Mouse (Mus musculus) kidney, postnatal 0 days (tissue): Measurements from ENCODE around the gene Tmem267. TPM values are rescaled to one million over a fixed set of nuclear protein-coding genes. Genes with fewer than 3 reads are reported as not detected.
"Not testable (repeated sequence)": the region's sequence is repeated elsewhere in the genome, so short reads cannot be mapped to it uniquely, and the experiment has no call there.

Experiments
- ATAC-seq: fragments of 200-750 bp; cut with Nextera tagmentation; replicated peaks from 2 replicates; pipeline ENCODE4 v1.8.0; 2017; ENCODE audit warnings: low read depth, moderate number of reproducible peaks, moderate TSS enrichment, moderate library complexity; ENCODE audit not compliant: low FRiP score
- DNase-seq: peaks from one replicate; pipeline ENCODE4 v3.0.0-alpha.2; 2016; ENCODE audit warnings: low spot score
- H3K27ac ChIP-seq: fragments of 300-500 bp; sonication (generic); 2 replicates; pipeline ENCODE4 v1.5.1; 2014; ENCODE audit warnings: mild to moderate bottlenecking
- H3K27me3 ChIP-seq: fragments of 300-500 bp; sonication (generic); 2 replicates; pipeline ENCODE4 v1.6.1; 2014; ENCODE audit warnings: low read length, mixed read lengths; ENCODE audit not compliant: insufficient read depth
- H3K36me3 ChIP-seq: fragments of 300-500 bp; sonication (generic); 2 replicates; pipeline ENCODE4 v1.6.1; 2014; ENCODE audit warnings: low read length, mixed read lengths; ENCODE audit not compliant: insufficient read depth
- H3K4me1 ChIP-seq: fragments of 300-500 bp; sonication (generic); replicated peaks from 2 replicates; pipeline ENCODE4 v1.6.1; 2014; ENCODE audit warnings: antibody characterized with exemption, low read length, mixed read lengths; ENCODE audit not compliant: insufficient read depth
- H3K4me2 ChIP-seq: fragments of 300-500 bp; sonication (generic); 2 replicates; pipeline ENCODE4 v1.6.1; 2014; ENCODE audit warnings: mild to moderate bottlenecking, low read length, moderate library complexity, mixed read lengths
- H3K4me3 ChIP-seq: fragments of 300-500 bp; sonication (generic); replicated peaks from 2 replicates; pipeline ENCODE4 v1.5.1; 2014; ENCODE audit warnings: low read depth, low read length
- H3K9ac ChIP-seq: fragments of 300-500 bp; sonication (generic); 2 replicates; pipeline ENCODE4 v1.6.1; 2014; ENCODE audit warnings: low read depth, low read length
- H3K9me3 ChIP-seq: fragments of 300-500 bp; sonication (generic); replicated peaks from 2 replicates; pipeline ENCODE4 v1.6.1; 2016; ENCODE audit warnings: low read length, inconsistent platforms, mixed read lengths
- CTCF ChIP-seq: IDR thresholded peaks from 2 replicates; pipeline ENCODE4 v1.5.1; 2016; ENCODE audit warnings: antibody characterized with exemption, low read depth, mild to moderate bottlenecking, moderate library complexity
- whole genome bisulfite sequencing: fragments of 180-500 bp; shearing (Covaris S2); extraction: QIAGEN DNeasy Blood & Tissue Kit; methylation state at CpG from one replicate; pipeline ENCODE4 v1.1.7; 2014; 5-methylcytosine and 5-hydroxymethylcytosine counted together
- polyA plus RNA-seq: library from polyadenylated mRNA; unstranded; fragments of >200 nt; fragmentation: Nextera tagmentation; extraction: Ambion mirVana; gene quantifications from 2 replicates; pipeline ENCODE4 v1.2.1, GENCODE M21; 2015

The Tmem267 gene
- polyA plus RNA-seq, 1 experiment from 2014 or later: 1.8 TPM

GRCm38 (mm10) chr13:119619735-119620134, 131.9 kb downstream of the Tmem267 start:
- no peak overlapping the region for H3K4me2 ChIP-seq
- no peak for TF ChIP-seq CTCF
- DNase-seq (peak; percentile 56), ATAC-seq (no peak; the same call in 1 of the 2 replicates)
- WGBS: 26% methylated on average over 3 of the region's 3 CpGs
- H3K9me3 ChIP-seq: no peaks in the 10 kb centered on the region
- no peak overlapping the region for H3K9ac ChIP-seq
- H3K27me3 ChIP-seq: no peaks in the 10 kb centered on the region
- no peaks in the 10 kb centered on the region for H3K36me3 ChIP-seq
- H3K4me3 ChIP-seq: no peak overlapping the region
- peak overlapping the region; percentile 38; the same call in 1 of the 2 replicates for H3K27ac ChIP-seq
- no peaks in the 10 kb centered on the region for H3K4me1 ChIP-seq

- H3K27me3 ChIP-seq: no peaks in the 10 kb centered on the region
- no peak within 1 kb of the TSS for H3K27ac ChIP-seq
- no peaks in the 10 kb centered on the region for H3K36me3 ChIP-seq
- H3K4me1 ChIP-seq: no peaks in the 10 kb centered on the region
- H3K4me2 ChIP-seq: no peak within 1 kb of the TSS
- WGBS: 86% methylated on average over 6 of the region's 6 CpGs
- H3K9me3 ChIP-seq: no peaks in the 10 kb centered on the region
- no peak within 1 kb of the TSS for H3K4me3 ChIP-seq
- no peak for TF ChIP-seq CTCF
- DNase-seq: no peak
- no peak for ATAC-seq
- no peak within 1 kb of the TSS for H3K9ac ChIP-seq
Observed at GRCm38 (mm10) chr13:119623634-119624033, 135.8 kb downstream of the Tmem267 start, which contains the start of gene Ccl28. Gene Ccl28, plus strand, starts transcription at chr13:119623819.

DNA sequence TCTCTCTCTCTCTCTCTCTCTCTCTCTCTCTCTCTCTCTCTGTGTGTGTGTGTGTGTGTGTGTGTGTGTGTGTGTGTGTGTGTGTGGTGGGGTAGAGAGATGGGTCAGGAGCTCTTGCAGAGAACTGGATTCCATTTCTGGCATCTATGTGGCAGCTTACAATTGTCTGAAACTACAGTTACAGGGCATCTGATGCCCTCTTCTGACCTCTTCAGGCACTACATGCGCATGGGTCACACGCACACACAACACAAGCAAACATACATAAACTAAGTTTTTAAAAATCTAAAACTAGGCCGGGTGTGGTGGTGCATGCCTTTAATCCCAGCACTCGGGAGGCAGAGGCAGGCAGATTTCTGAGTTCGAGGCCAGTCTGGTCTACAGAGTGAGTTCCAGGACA, 138.1 kb downstream of the Tmem267 start:
- not testable (repeated sequence) for H3K9me3 ChIP-seq, H3K4me3 ChIP-seq, H3K9ac ChIP-seq, H3K27ac ChIP-seq, H3K4me1 ChIP-seq, H3K4me2 ChIP-seq, H3K27me3 ChIP-seq, H3K36me3 ChIP-seq, ATAC-seq
- TF ChIP-seq CTCF: peak; percentile 51; the same call in 1 of the 2 replicates
- DNase-seq: peak; percentile 18
- 85% methylated on average over 5 of the region's 5 CpGs for WGBS

GRCm38 (mm10) chr13:119631482-119632155, 143.8 kb downstream of the Tmem267 start:
- no peaks in the 10 kb centered on the region for H3K36me3 ChIP-seq
- peak overlapping the region; percentile 62 for H3K4me2 ChIP-seq
- H3K27me3 ChIP-seq: no peaks in the 10 kb centered on the region
- H3K9ac ChIP-seq: no peak overlapping the region
- peak overlapping the region; percentile 50 for H3K4me3 ChIP-seq
- 3% methylated on average over 25 of the region's 33 CpGs for WGBS
- H3K4me1 ChIP-seq: no peaks in the 10 kb centered on the region
- H3K9me3 ChIP-seq: no peaks in the 10 kb centered on the region
- DNase-seq: peak; percentile 95
- H3K27ac ChIP-seq: no peak overlapping the region
- peak; percentile 96 for ATAC-seq
- no peak for TF ChIP-seq CTCF

DNA sequence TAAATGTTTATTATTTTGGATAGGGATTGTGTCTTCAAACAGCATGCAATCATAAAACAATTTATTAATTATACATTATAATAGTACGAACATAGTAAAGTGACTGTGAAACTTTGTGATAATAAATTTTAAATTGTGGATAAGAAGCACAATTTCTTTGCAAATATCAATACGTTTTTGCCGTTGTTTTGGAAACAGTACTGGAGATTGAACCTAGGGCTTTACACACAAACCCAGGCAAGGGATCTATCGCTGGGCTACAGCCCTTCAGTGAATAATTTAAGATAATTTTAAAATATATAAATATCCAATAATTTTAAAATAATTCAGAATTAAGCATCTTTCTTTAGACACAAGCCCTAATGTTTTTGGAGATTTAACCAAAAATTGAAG, 144.3 kb downstream of the Tmem267 start:
- no peaks in the 10 kb centered on the region for H3K4me1 ChIP-seq
- H3K36me3 ChIP-seq: no peaks in the 10 kb centered on the region
- H3K27me3 ChIP-seq: no peaks in the 10 kb centered on the region
- peak overlapping the region; percentile 62 for H3K4me2 ChIP-seq
- peak overlapping the region; percentile 50; the same call in 1 of the 2 replicates for H3K4me3 ChIP-seq
- no peak overlapping the region for H3K9ac ChIP-seq
- DNase-seq (no peak), ATAC-seq (no peak)
- no peak for TF ChIP-seq CTCF
- WGBS: 80% methylated on average over 4 of the region's 4 CpGs
- no peaks in the 10 kb centered on the region for H3K9me3 ChIP-seq
- no peak overlapping the region for H3K27ac ChIP-seq

DNA sequence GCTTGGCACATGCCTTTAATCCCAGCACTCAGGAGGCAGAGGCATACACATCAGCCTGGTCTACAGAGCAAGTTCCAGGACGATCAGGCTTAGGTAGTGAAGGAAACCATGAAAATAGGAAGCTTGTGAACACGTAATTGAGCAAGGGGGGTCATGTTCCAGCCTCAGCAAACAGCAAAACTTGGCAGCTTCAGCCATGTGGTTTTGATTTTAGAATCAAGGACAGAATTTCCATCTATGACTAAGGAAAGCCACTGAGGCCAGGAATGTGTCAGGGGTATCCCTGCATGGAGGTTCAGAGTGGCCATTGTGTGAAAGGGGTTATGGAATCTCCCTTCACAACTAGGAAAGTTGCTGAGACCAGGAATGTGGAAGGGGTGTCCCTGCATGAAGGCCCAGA, 147.7 kb downstream of the Tmem267 start:
- Histone ChIP-seq H3K4me1 (no peaks in the 10 kb centered on the region), H3K27ac (no peak overlapping the region), H3K27me3 (no peaks in the 10 kb centered on the region), H3K9ac (no peak overlapping the region), H3K4me3 (no peak overlapping the region), H3K9me3 (no peaks in the 10 kb centered on the region), H3K36me3 (no peaks in the 10 kb centered on the region), H3K4me2 (no peak overlapping the region)
- 61% methylated on average over 2 of the region's 2 CpGs for WGBS
- no peak for TF ChIP-seq CTCF
- DNase-seq (no peak), ATAC-seq (no peak)
